Mouse (Mus musculus) heart, postnatal 0 days (tissue): ENCODE measurements at regions not wholly inside any gene's neighbourhood (a gene's known extent, or its start where the extent isn't known, plus 50 kb on each side); places are given as distances from the start of the nearest gene placed in this dataset.

Experiments used
- CTCF ChIP-seq: IDR thresholded peaks from 2 replicates; pipeline ENCODE4 v1.5.1; 2016; ENCODE audit warnings: antibody characterized with exemption, control low read depth, low read depth
- EP300 ChIP-seq: IDR thresholded peaks from 2 replicates; pipeline ENCODE4 v1.6.1; 2016; ENCODE audit warnings: antibody characterized with exemption, low read depth

DNA sequence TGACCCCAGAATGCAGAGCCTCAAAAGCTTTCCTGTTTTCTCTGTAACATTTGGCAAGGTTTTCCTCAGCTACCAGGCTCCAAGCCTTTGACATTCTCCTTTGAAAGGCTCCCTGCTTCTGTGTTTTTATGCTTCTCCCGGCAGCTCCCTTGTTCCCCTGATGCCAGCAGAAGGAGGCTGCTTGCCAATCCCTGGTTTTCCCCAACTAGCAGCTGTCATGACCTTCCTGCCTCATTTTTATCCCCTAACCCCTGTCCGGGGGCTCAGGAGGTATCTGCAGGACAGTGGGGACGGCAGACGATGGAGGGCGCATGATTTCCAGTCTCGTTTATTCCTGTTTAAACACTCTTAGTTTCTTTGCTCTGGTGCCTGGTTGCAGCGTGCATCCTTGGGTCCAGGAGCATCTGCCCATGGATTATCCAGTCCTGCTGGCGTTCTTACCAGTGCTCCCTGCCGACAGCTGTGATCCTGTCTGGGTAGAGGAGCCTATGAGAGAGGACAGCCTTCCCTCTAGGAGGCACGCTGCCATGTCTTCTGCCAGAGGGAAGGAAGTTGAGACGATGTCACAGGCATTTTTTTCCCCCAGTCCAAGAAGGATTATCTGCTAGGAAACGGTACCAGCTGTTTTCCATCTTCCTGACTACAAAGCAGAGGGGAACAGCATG is 285.8 kb upstream of the Ubash3b start:
- TF ChIP-seq EP300 (no peak), CTCF (no peak)
